Mouse (Mus musculus) embryonic facial prominence, embryonic 12.5 days (tissue): Measurements from ENCODE around the gene Hipk2. TPM values are rescaled to one million over a fixed set of nuclear protein-coding genes. Genes with fewer than 3 reads are reported as not detected.

Experiments used
- polyA plus RNA-seq: library from polyadenylated mRNA; unstranded; fragments of >200 nt; fragmentation: Nextera tagmentation; extraction: Ambion mirVana; gene quantifications from 2 replicates; pipeline ENCODE4 v1.2.1, GENCODE M21; 2016

Gene Hipk2
- polyA plus RNA-seq, 1 experiment from 2014 or later, result 19.4 TPM

Other genes starting within 250 kb of the Hipk2 start
- 0.34 and 0.61 TPM in 2 replicates for gene Klrg2, start 238.9 kb downstream of the Hipk2 start, polyA plus RNA-seq
- 2.8 and 5.2 TPM in 2 replicates for gene Clec2l, start 213.1 kb downstream of the Hipk2 start, polyA plus RNA-seq
- 1.4 and 2.2 TPM in 2 replicates for gene Tbxas1, start 761 bp downstream of the Hipk2 start, polyA plus RNA-seq
- gene Parp12, start 242.2 kb upstream of the Hipk2 start, polyA plus RNA-seq, result 5.3 and 6.0 TPM in 2 replicates